ENCODE assay signal across 9 mouse cellular contexts in the genomic region with DNA sequence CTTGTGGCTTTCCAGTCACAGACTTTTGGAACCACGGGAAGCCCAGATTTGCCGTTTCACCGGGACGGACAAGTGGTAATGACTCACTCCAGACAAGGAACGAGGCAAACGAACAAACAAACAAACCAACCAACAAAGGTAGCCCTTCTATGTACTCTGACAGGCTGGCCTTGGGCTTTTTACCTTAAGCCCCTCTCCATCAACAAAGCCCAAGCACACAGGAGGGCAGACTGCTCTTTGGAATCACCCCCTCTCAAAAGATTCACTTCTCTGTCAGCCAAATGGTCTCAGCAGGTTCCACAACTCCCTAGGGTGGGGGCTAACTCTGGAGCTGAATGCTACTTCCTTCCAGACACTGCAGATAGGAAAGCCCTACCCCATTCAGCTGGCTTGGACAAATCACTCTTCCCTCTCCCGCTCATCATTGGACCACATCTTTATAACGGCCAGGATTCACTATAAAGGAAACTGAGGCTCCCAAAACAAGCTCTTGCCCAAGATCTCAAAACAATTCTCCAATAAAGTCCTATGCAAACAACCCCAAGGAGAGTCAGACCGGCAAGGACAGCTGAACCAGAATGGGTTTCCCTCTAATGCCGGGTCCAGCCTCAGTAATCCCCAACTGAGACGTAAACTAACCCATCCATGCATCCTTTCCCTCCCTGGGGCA. TPM values are rescaled to one million over a fixed set of nuclear protein-coding genes. Genes with fewer than 3 reads are reported as not detected.
DNase-seq lines count a peak whose midpoint lies in the region.
"Had no signal": no experiment of that assay in that cellular context is flagged by ENCODE, and none has a peak within 500 bp of the region (broad histone marks: within the 10 kb centered on the region; RNA-seq: fewer than 3 reads in every experiment).

No protein-coding gene starts in this region.

- peaks cover 61% of the 10 kb centered on the region for H3K27me3 ChIP-seq in hindbrain, embryonic 10.5 days (ENCODE audit: insufficient read depth, poor library complexity, severe bottlenecking)
- H3K27me3 ChIP-seq in midbrain, embryonic 10.5 days (ENCODE audit: low read depth, poor library complexity, severe bottlenecking), result peaks cover 79% of the 10 kb centered on the region

- H3K27ac ChIP-seq in brown adipose tissue, adult 24 weeks (replicated peaks; ENCODE audit: low read depth, low read length), result peak overlapping the region; percentile 93
- no peak overlapping the region for H3K27ac ChIP-seq in hindbrain, embryonic 10.5 days
- no peak overlapping the region for H3K27ac ChIP-seq in midbrain, embryonic 10.5 days (replicated peaks)

- H3K36me3 ChIP-seq in hindbrain, embryonic 10.5 days, result no peaks in the 10 kb centered on the region
- no peaks in the 10 kb centered on the region for H3K36me3 ChIP-seq in midbrain, embryonic 10.5 days

- H3K9me3 ChIP-seq in hindbrain, embryonic 10.5 days, result no peaks in the 10 kb centered on the region
- H3K9me3 ChIP-seq in midbrain, embryonic 10.5 days (replicated peaks), result no peaks in the 10 kb centered on the region

- peak overlapping the region; percentile 39 for H3K4me3 ChIP-seq in brown adipose tissue, adult 24 weeks (ENCODE audit: insufficient read depth, low read depth, low read length)
- peak overlapping the region; percentile 53 for H3K4me3 ChIP-seq in hindbrain, embryonic 10.5 days
- H3K4me3 ChIP-seq in midbrain, embryonic 10.5 days, result peak overlapping the region; percentile 55

- H3K4me1 ChIP-seq in brown adipose tissue, adult 24 weeks (ENCODE audit: control insufficient read depth, insufficient read depth, insufficient read length, low read length), result peaks cover 6% of the 10 kb centered on the region; the same call in 1 of the 2 replicates
- peaks cover 48% of the 10 kb centered on the region for H3K4me1 ChIP-seq in hindbrain, embryonic 10.5 days (replicated peaks)
- H3K4me1 ChIP-seq in midbrain, embryonic 10.5 days, result peaks cover 47% of the 10 kb centered on the region

- DNase-seq in cerebellum, adult 8-10 months, result peak; percentile 33
- DNase-seq in cerebellum, postnatal 36 days, result no peak
- no peak for DNase-seq in hindbrain, embryonic 10.5 days (ENCODE audit: low spot score)
- peak; percentile 23 for DNase-seq in midbrain, embryonic 10.5 days (ENCODE audit: low spot score)
- no peak for DNase-seq in urinary bladder, postnatal 25 days (ENCODE audit: low spot score)
- DNase-seq in yolk sac, embryonic 10.5 days (ENCODE audit: low spot score), result no peak
- no peak for DNase-seq in layer of hippocampus, postnatal 10 days (ENCODE audit: low spot score in 2 of 2)

- 3% methylated on average over 11 of the region's 11 CpGs for WGBS in hindbrain, embryonic 10.5 days
- whole genome bisulfite sequencing in midbrain, embryonic 10.5 days, result 4% methylated on average over 11 of the region's 11 CpGs

RNA-seq across cellular contexts. Expression of a gene that starts 7.9 kb away (rescaled TPM):
- not detected in 2 replicates for polyA plus RNA-seq in brown adipose tissue, adult 24 weeks (2012; ENCODE audit: insufficient read depth, insufficient read length, missing spikeins)
- not detected in 2 replicates for polyA plus RNA-seq in hindbrain, embryonic 10.5 days (2016; fragmentation: Nextera tagmentation; extraction: Ambion mirVana)
- not detected in 2 replicates for polyA plus RNA-seq in midbrain, embryonic 10.5 days (2016; fragmentation: Nextera tagmentation; extraction: Ambion mirVana)
- total RNA-seq in layer of hippocampus, postnatal 10 days (2021), result not detected
- total RNA-seq: heart, postnatal 10 days had no signal

RNA-seq across cellular contexts. Expression of a gene that starts 8.3 kb away (rescaled TPM):
- 20.3 and 66.4 TPM in 2 replicates for polyA plus RNA-seq in brown adipose tissue, adult 24 weeks (2012; ENCODE audit: insufficient read depth, insufficient read length, missing spikeins)
- 0.16 and 0.19 TPM in 2 replicates for polyA plus RNA-seq in hindbrain, embryonic 10.5 days (2016; fragmentation: Nextera tagmentation; extraction: Ambion mirVana)
- 0.02 and 0.07 TPM in 2 replicates for polyA plus RNA-seq in midbrain, embryonic 10.5 days (2016; fragmentation: Nextera tagmentation; extraction: Ambion mirVana)
- total RNA-seq in layer of hippocampus, postnatal 10 days (2021), result 10 to 100 TPM; 31.9 to 36.6 TPM

RNA-seq across cellular contexts. Expression of a gene that starts 48.1 kb away (rescaled TPM):
- polyA plus RNA-seq in brown adipose tissue, adult 24 weeks (2012; ENCODE audit: insufficient read depth, insufficient read length, missing spikeins), result not detected in 2 replicates
- polyA plus RNA-seq in hindbrain, embryonic 10.5 days (2016; fragmentation: Nextera tagmentation; extraction: Ambion mirVana), result not detected in 2 replicates
- polyA plus RNA-seq in midbrain, embryonic 10.5 days (2016; fragmentation: Nextera tagmentation; extraction: Ambion mirVana), result not detected in 2 replicates
- 1 to 10 TPM in 1 of 2 experiments, under 1 TPM in 1; 0.82 to 1.1 TPM for total RNA-seq in layer of hippocampus, postnatal 10 days (2021)
- total RNA-seq: heart, postnatal 10 days had no signal

Comparison
In these comparisons a context has a peak if more than half of its experiments do, and no peak if none do; other contexts are left out.
1. DNase-seq: peak in cerebellum, adult 8-10 months (single experiment) and midbrain, embryonic 10.5 days (single experiment); none in cerebellum, postnatal 36 days (0 of 2), hindbrain, embryonic 10.5 days (single experiment), urinary bladder, postnatal 25 days (single experiment), yolk sac, embryonic 10.5 days (single experiment) and layer of hippocampus, postnatal 10 days (0 of 2).
2. RNA of a gene that starts 8.3 kb away (polyA plus RNA-seq): 20.3 to 66.4 TPM in brown adipose tissue, adult 24 weeks; 0.16 to 0.19 TPM in hindbrain, embryonic 10.5 days and 0.02 to 0.07 TPM in midbrain, embryonic 10.5 days; every median in the first group is over 10 times any median in the second.
3. Peak in every context shown above with its lines, with median percentiles within 50 percentile points of each other: H3K4me3 ChIP-seq.